Mouse (Mus musculus) embryo, embryonic 10 days (tissue): ENCODE results near the gene Rufy1.

Experiments
- DNase-seq: peaks from one replicate; pipeline ENCODE4 v3.0.0-alpha.2; 2015; ENCODE audit warnings: low spot score

The Rufy1 gene

GRCm38 (mm10) chr11:50354162-50354561, 76.8 kb downstream of the Rufy1 start, which contains the start of gene Cby3:
Cby3 (plus strand) TSS chr11:50354462.
- no peak for DNase-seq

- DNase-seq: no peak
These were observed 78.7 kb downstream of the Rufy1 start for GRCm38 (mm10) chr11:50352177-50352576.

- no peak for DNase-seq
These were observed 84.5 kb downstream of the Rufy1 start for GRCm38 (mm10) chr11:50346256-50347032.

GRCm38 (mm10) chr11:50345486-50345885, 85.4 kb downstream of the Rufy1 start:
- DNase-seq: no peak
